Mouse (Mus musculus) heart, embryonic 10.5 days (tissue): ENCODE measurements at regions not wholly inside any gene's neighbourhood (a gene's known extent, or its start where the extent isn't known, plus 50 kb on each side); places are given as distances from the start of the nearest gene placed in this dataset.

Source experiments
- DNase-seq: peaks from one replicate; pipeline ENCODE4 v3.0.0-alpha.2; 2017; ENCODE audit warnings: low spot score
- H3K27ac ChIP-seq: fragments of 300-500 bp; sonication (generic); 2 replicates; pipeline ENCODE4 v1.5.1; 2016; ENCODE audit warnings: mild to moderate bottlenecking
- H3K27me3 ChIP-seq: fragments of 300-500 bp; sonication (generic); 2 replicates; pipeline ENCODE4 v1.6.1; 2016; ENCODE audit warnings: mild to moderate bottlenecking; ENCODE audit not compliant: poor library complexity, insufficient read depth, severe bottlenecking
- H3K36me3 ChIP-seq: fragments of 300-500 bp; sonication (generic); 2 replicates; pipeline ENCODE4 v1.6.1; 2016; ENCODE audit warnings: mild to moderate bottlenecking, moderate library complexity
- H3K4me1 ChIP-seq: fragments of 300-500 bp; sonication (generic); 2 replicates; pipeline ENCODE4 v1.6.1; 2016; ENCODE audit warnings: mild to moderate bottlenecking
- H3K4me3 ChIP-seq: fragments of 300-500 bp; sonication (generic); 2 replicates; pipeline ENCODE4 v1.5.1; 2016; ENCODE audit warnings: mild to moderate bottlenecking, moderate library complexity
- H3K9me3 ChIP-seq: fragments of 300-500 bp; sonication (generic); 2 replicates; pipeline ENCODE4 v1.6.1; 2016; ENCODE audit warnings: mild to moderate bottlenecking, moderate library complexity
- WGBS: fragments of 180-500 bp; shearing (Covaris S2); methylation state at CpG from one replicate; pipeline ENCODE4 v1.1.7; 2016; 5-methylcytosine and 5-hydroxymethylcytosine counted together

- Histone ChIP-seq H3K4me3 (no peak overlapping the region), H3K27me3 (peaks cover 6% of the 10 kb centered on the region; the same call in 1 of the 2 replicates), H3K9me3 (0 out of 2 replicates have a peak, but pooled peaks cover 5% of the 10 kb centered on the region), H3K36me3 (no peaks in the 10 kb centered on the region), H3K27ac (no peak overlapping the region), H3K4me1 (peaks cover 12% of the 10 kb centered on the region)
- DNase-seq = no peak
Measured at GRCm38 (mm10) chr7:145051616-145052015, 111.9 kb upstream of the Ccnd1 start.

GRCm38 (mm10) chr7:145050729-145051128 lies 111.0 kb upstream of the Ccnd1 start:
- H3K4me3 ChIP-seq = no peak overlapping the region
- no peak overlapping the region for H3K27ac ChIP-seq
- peaks cover 6% of the 10 kb centered on the region; the same call in 1 of the 2 replicates for H3K27me3 ChIP-seq
- peaks cover 12% of the 10 kb centered on the region for H3K4me1 ChIP-seq
- H3K36me3 ChIP-seq = no peaks in the 10 kb centered on the region
- DNase-seq = no peak
- WGBS = 87% methylated on average over 3 of the region's 3 CpGs
- 0 out of 2 replicates have a peak, but pooled peaks cover 5% of the 10 kb centered on the region for H3K9me3 ChIP-seq

GRCm38 (mm10) chr7:145048481-145048877 lies 108.8 kb upstream of the Ccnd1 start:
- H3K27ac ChIP-seq = peak overlapping the region; percentile 31; the same call in 1 of the 2 replicates
- WGBS = 76% methylated on average over 5 of the region's 5 CpGs
- DNase-seq = no peak
- no peaks in the 10 kb centered on the region for H3K9me3 ChIP-seq
- H3K36me3 ChIP-seq = no peaks in the 10 kb centered on the region
- H3K4me1 ChIP-seq = peaks cover 32% of the 10 kb centered on the region
- H3K27me3 ChIP-seq = peaks cover 6% of the 10 kb centered on the region; the same call in 1 of the 2 replicates
- H3K4me3 ChIP-seq = no peak overlapping the region

- Histone ChIP-seq H3K4me1 (peaks cover 35% of the 10 kb centered on the region), H3K4me3 (no peak overlapping the region), H3K36me3 (no peaks in the 10 kb centered on the region), H3K27ac (peak overlapping the region; percentile 76), H3K9me3 (no peaks in the 10 kb centered on the region), H3K27me3 (peaks cover 6% of the 10 kb centered on the region; the same call in 1 of the 2 replicates)
- no peak for DNase-seq
- WGBS = 57% methylated on average over 7 of the region's 7 CpGs
Measured at GRCm38 (mm10) chr7:145047771-145048480, 108.2 kb upstream of the Ccnd1 start.

- no peak for DNase-seq
- 31% methylated on average over 1 of the region's 1 CpGs for WGBS
- H3K27ac ChIP-seq = peak overlapping the region; percentile 63
- no peak overlapping the region for H3K4me3 ChIP-seq
- 0 out of 2 replicates have a peak, but pooled peaks cover 5% of the 10 kb centered on the region for H3K27me3 ChIP-seq
- H3K9me3 ChIP-seq = no peaks in the 10 kb centered on the region
- no peaks in the 10 kb centered on the region for H3K36me3 ChIP-seq
- peaks cover 35% of the 10 kb centered on the region for H3K4me1 ChIP-seq
Measured at GRCm38 (mm10) chr7:145045230-145045629, 105.5 kb upstream of the Ccnd1 start.

GRCm38 (mm10) chr7:145043455-145044149 lies 103.9 kb upstream of the Ccnd1 start:
- peaks cover 8% of the 10 kb centered on the region; the same call in 1 of the 2 replicates for H3K27me3 ChIP-seq
- no peaks in the 10 kb centered on the region for H3K36me3 ChIP-seq
- H3K9me3 ChIP-seq = no peaks in the 10 kb centered on the region
- H3K4me3 ChIP-seq = no peak overlapping the region
- H3K4me1 ChIP-seq = peaks cover 35% of the 10 kb centered on the region
- 42% methylated on average over 7 of the region's 7 CpGs for WGBS
- 0 out of 2 replicates have a peak overlapping the region, but pooled peaks have one; percentile 6 for H3K27ac ChIP-seq
- DNase-seq = no peak

GRCm38 (mm10) chr7:145040871-145041270 lies 101.1 kb upstream of the Ccnd1 start:
- no peaks in the 10 kb centered on the region for H3K36me3 ChIP-seq
- peaks cover 20% of the 10 kb centered on the region; the same call in 1 of the 2 replicates for H3K27me3 ChIP-seq
- H3K27ac ChIP-seq = no peak overlapping the region
- H3K4me3 ChIP-seq = no peak overlapping the region
- DNase-seq = no peak
- H3K9me3 ChIP-seq = no peaks in the 10 kb centered on the region
- peaks cover 22% of the 10 kb centered on the region for H3K4me1 ChIP-seq
- 82% methylated on average over 8 of the region's 8 CpGs for WGBS

GRCm38 (mm10) chr7:145034385-145034784 lies 94.7 kb upstream of the Ccnd1 start:
- Histone ChIP-seq H3K4me3 (no peak overlapping the region), H3K4me1 (peaks cover 15% of the 10 kb centered on the region), H3K27ac (no peak overlapping the region), H3K27me3 (peaks cover 42% of the 10 kb centered on the region; the same call in 1 of the 2 replicates), H3K9me3 (no peaks in the 10 kb centered on the region), H3K36me3 (no peaks in the 10 kb centered on the region)
- DNase-seq = no peak
- WGBS = 35% methylated on average over 1 of the region's 1 CpGs

GRCm38 (mm10) chr7:145031275-145031674 lies 91.5 kb upstream of the Ccnd1 start:
- WGBS = 11% methylated on average over 7 of the region's 7 CpGs
- H3K4me3 ChIP-seq = peak overlapping the region; percentile 59
- H3K27ac ChIP-seq = peak overlapping the region; percentile 88; the same call in 1 of the 2 replicates
- peaks cover 33% of the 10 kb centered on the region; the same call in 1 of the 2 replicates for H3K27me3 ChIP-seq
- no peaks in the 10 kb centered on the region for H3K9me3 ChIP-seq
- H3K4me1 ChIP-seq = peaks cover 15% of the 10 kb centered on the region
- DNase-seq = no peak
- no peaks in the 10 kb centered on the region for H3K36me3 ChIP-seq

- Histone ChIP-seq H3K27me3 (peaks cover 33% of the 10 kb centered on the region; the same call in 1 of the 2 replicates), H3K36me3 (no peaks in the 10 kb centered on the region), H3K27ac (peak overlapping the region; percentile 88), H3K4me1 (peaks cover 20% of the 10 kb centered on the region), H3K9me3 (no peaks in the 10 kb centered on the region), H3K4me3 (peak overlapping the region; percentile 59)
- peak; percentile 93 for DNase-seq
- WGBS = under 1% methylated on average over 22 of the region's 22 CpGs
Measured at GRCm38 (mm10) chr7:145030635-145031141, 91.0 kb upstream of the Ccnd1 start.

GRCm38 (mm10) chr7:145029622-145030021 lies 89.9 kb upstream of the Ccnd1 start:
- Histone ChIP-seq H3K36me3 (no peaks in the 10 kb centered on the region), H3K27ac (0 out of 2 replicates have a peak overlapping the region, but pooled peaks have one; percentile 88), H3K27me3 (peaks cover 28% of the 10 kb centered on the region; the same call in 1 of the 2 replicates), H3K9me3 (no peaks in the 10 kb centered on the region), H3K4me3 (no peak overlapping the region), H3K4me1 (peaks cover 30% of the 10 kb centered on the region)
- 81% methylated on average over 4 of the region's 4 CpGs for whole genome bisulfite sequencing
- DNase-seq = no peak

GRCm38 (mm10) chr7:145029124-145029523 lies 89.4 kb upstream of the Ccnd1 start:
- peaks cover 33% of the 10 kb centered on the region for H3K4me1 ChIP-seq
- H3K4me3 ChIP-seq = no peak overlapping the region
- peaks cover 28% of the 10 kb centered on the region; the same call in 1 of the 2 replicates for H3K27me3 ChIP-seq
- 0 out of 2 replicates have a peak overlapping the region, but pooled peaks have one; percentile 9 for H3K27ac ChIP-seq
- H3K9me3 ChIP-seq = no peaks in the 10 kb centered on the region
- 25% methylated on average over 4 of the region's 4 CpGs for WGBS
- H3K36me3 ChIP-seq = no peaks in the 10 kb centered on the region
- DNase-seq = no peak

GRCm38 (mm10) chr7:145027061-145027460 lies 87.3 kb upstream of the Ccnd1 start:
- DNase-seq = no peak
- peaks cover 33% of the 10 kb centered on the region for H3K4me1 ChIP-seq
- H3K9me3 ChIP-seq = no peaks in the 10 kb centered on the region
- WGBS = 88% methylated on average over 4 of the region's 4 CpGs
- H3K36me3 ChIP-seq = no peaks in the 10 kb centered on the region
- H3K27me3 ChIP-seq = peaks cover 18% of the 10 kb centered on the region; the same call in 1 of the 2 replicates
- no peak overlapping the region for H3K27ac ChIP-seq
- H3K4me3 ChIP-seq = no peak overlapping the region
